Mouse (Mus musculus) stomach, postnatal 0 days (tissue): ENCODE results near the gene Txnrd2.

Source experiments
- CTCF ChIP-seq: IDR thresholded peaks from 2 replicates; pipeline ENCODE4 v1.5.1; 2016; ENCODE audit warnings: antibody characterized with exemption, low read depth, mild to moderate bottlenecking, moderate library complexity
- EP300 ChIP-seq: optimal IDR thresholded peaks from 2 replicates; pipeline ENCODE3; 2016; ENCODE audit warnings: antibody characterized with exemption

DNA sequence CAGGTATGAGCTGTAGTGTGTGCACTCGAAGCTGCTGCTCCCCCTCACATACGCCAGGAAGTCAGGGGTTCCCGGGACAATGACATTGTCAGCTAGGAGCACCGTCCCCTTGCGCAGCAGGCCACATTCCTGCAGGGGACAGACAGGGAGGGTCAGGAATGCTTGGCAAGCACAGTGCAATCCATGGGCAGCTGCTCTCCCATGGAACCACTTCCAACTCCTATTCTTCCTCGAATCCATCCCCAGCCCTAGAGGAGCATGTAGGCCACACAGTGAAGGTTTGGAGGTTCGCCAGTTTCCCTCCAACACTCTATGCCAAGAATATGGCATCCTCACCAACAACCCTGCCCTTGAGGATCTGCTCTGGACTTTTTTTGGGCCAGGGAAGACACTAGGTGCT, 18.3 kb upstream of the Txnrd2 start:
- no peak for TF ChIP-seq CTCF
- TF ChIP-seq EP300, result no peak
